Mouse (Mus musculus) cerebellum, postnatal 14 days (tissue): Measurements from ENCODE around the gene Taf4.

Source experiments
- DNase-seq, 2 experiments: peaks; one replicate each; pipeline ENCODE4 v3.0.0; 2021; ENCODE audit warnings: mixed read lengths in 2 of 2

The Taf4 gene

GRCm38 (mm10) chr2:179980616-179981015 is 4.2 kb upstream of the Taf4 start:
- DNase-seq, result peak in 1 of 2 experiments; percentile 40

- no peak for DNase-seq
Measured at GRCm38 (mm10) chr2:179979836-179980235, 3.4 kb upstream of the Taf4 start.

GRCm38 (mm10) chr2:179978250-179978649 is 1.8 kb upstream of the Taf4 start:
- no peak for DNase-seq

GRCm38 (mm10) chr2:179977344-179978025 is 1.0 kb upstream of the Taf4 start:
- peak; percentile 34 to 52 for DNase-seq

- DNase-seq, result no peak
Measured at GRCm38 (mm10) chr2:179976295-179976627, 185 bp downstream of the Taf4 start.

GRCm38 (mm10) chr2:179975851-179976250 is 595 bp downstream of the Taf4 start:
- peak; percentile 48 to 52 for DNase-seq

GRCm38 (mm10) chr2:179974651-179975471 is 1.6 kb downstream of the Taf4 start:
- DNase-seq, result peak; percentile 59 to 65

- DNase-seq, result peak; percentile 56 to 71
Measured at GRCm38 (mm10) chr2:179973871-179974628, 2.4 kb downstream of the Taf4 start.

GRCm38 (mm10) chr2:179972406-179972805 is 4.0 kb downstream of the Taf4 start:
- DNase-seq, result no peak

- DNase-seq, result no peak
Measured at GRCm38 (mm10) chr2:179971891-179972290, 4.6 kb downstream of the Taf4 start.

- no peak for DNase-seq
Measured at GRCm38 (mm10) chr2:179969137-179969536, 7.3 kb downstream of the Taf4 start.

- DNase-seq, result no peak
Measured at GRCm38 (mm10) chr2:179967633-179968032, 8.8 kb downstream of the Taf4 start.

GRCm38 (mm10) chr2:179961420-179961819 is 15.0 kb downstream of the Taf4 start:
- peak; percentile 45 to 52 for DNase-seq

GRCm38 (mm10) chr2:179960327-179960726 is 16.1 kb downstream of the Taf4 start:
- no peak for DNase-seq

GRCm38 (mm10) chr2:179959391-179959790 is 17.1 kb downstream of the Taf4 start:
- no peak for DNase-seq

GRCm38 (mm10) chr2:179951542-179952524 is 24.6 kb downstream of the Taf4 start:
- peak; percentile 36 to 59 for DNase-seq

GRCm38 (mm10) chr2:179948820-179949219 is 27.6 kb downstream of the Taf4 start:
- DNase-seq, result peak; percentile 26 to 46

- no peak for DNase-seq
Measured at GRCm38 (mm10) chr2:179947607-179948006, 28.8 kb downstream of the Taf4 start.

- no peak for DNase-seq
Measured at GRCm38 (mm10) chr2:179946496-179946895, 29.9 kb downstream of the Taf4 start.

GRCm38 (mm10) chr2:179945051-179945450 is 31.4 kb downstream of the Taf4 start:
- DNase-seq, result no peak

GRCm38 (mm10) chr2:179941696-179942095 is 34.8 kb downstream of the Taf4 start:
- peak; percentile 40 to 45 for DNase-seq

- DNase-seq, result no peak
Measured at GRCm38 (mm10) chr2:179937091-179937490, 39.4 kb downstream of the Taf4 start.
